Mouse (Mus musculus) neural tube, embryonic 14.5 days (tissue): ENCODE results near the gene Gpr137. TPM values are rescaled to one million over a fixed set of nuclear protein-coding genes. Genes with fewer than 3 reads are reported as not detected.

Source experiments
- ATAC-seq: fragments of 200-750 bp; cut with Nextera tagmentation; 2 replicates; pipeline ENCODE4 v1.8.0; 2017; ENCODE audit warnings: low read depth, mild to moderate bottlenecking, moderate TSS enrichment, moderate library complexity
- H3K27ac ChIP-seq: fragments of 300-500 bp; sonication (generic); 2 replicates; pipeline ENCODE4 v1.5.1; 2014; ENCODE audit warnings: low read depth, mild to moderate bottlenecking, control low read depth, low read length, moderate library complexity, mixed read lengths
- H3K27me3 ChIP-seq: fragments of 300-500 bp; sonication (generic); 2 replicates; pipeline ENCODE4 v1.6.1; 2014; ENCODE audit warnings: low read length; ENCODE audit not compliant: control insufficient read depth, insufficient read depth
- H3K36me3 ChIP-seq: fragments of 300-500 bp; sonication (generic); 2 replicates; pipeline ENCODE4 v1.6.1; 2014; ENCODE audit warnings: low read length, mixed read lengths; ENCODE audit not compliant: control insufficient read depth, insufficient read depth
- H3K4me1 ChIP-seq: fragments of 300-500 bp; sonication (generic); 2 replicates; pipeline ENCODE4 v1.6.1; 2014; ENCODE audit warnings: low read length; ENCODE audit not compliant: control insufficient read depth, insufficient read depth
- H3K4me2 ChIP-seq: fragments of 300-500 bp; sonication (generic); 2 replicates; pipeline ENCODE4 v1.6.1; 2014; ENCODE audit warnings: mild to moderate bottlenecking, low read depth, low read length, control low read depth
- H3K4me3 ChIP-seq: fragments of 300-500 bp; sonication (generic); 2 replicates; pipeline ENCODE4 v1.5.1; 2014; ENCODE audit warnings: low read depth, low read length, control low read depth, mixed read lengths
- H3K9ac ChIP-seq: fragments of 300-500 bp; sonication (generic); replicated peaks from 2 replicates; pipeline ENCODE4 v1.6.1; 2014; ENCODE audit warnings: low read depth, mild to moderate bottlenecking, control low read depth, low read length, mixed read lengths
- H3K9me3 ChIP-seq: fragments of 300-500 bp; sonication (generic); 2 replicates; pipeline ENCODE4 v1.6.1; 2016; ENCODE audit warnings: low read length; ENCODE audit not compliant: control insufficient read depth
- WGBS: fragments of 180-500 bp; shearing (Covaris S2); extraction: QIAGEN DNeasy Blood & Tissue Kit; methylation state at CpG from one replicate; pipeline ENCODE4 v1.1.7; 2014; 5-methylcytosine and 5-hydroxymethylcytosine counted together
- polyA plus RNA-seq: library from polyadenylated mRNA; unstranded; fragments of >200 nt; fragmentation: Nextera tagmentation; extraction: Ambion mirVana; gene quantifications from 2 replicates; pipeline ENCODE4 v1.2.1, GENCODE M21; 2014

The Gpr137 gene
- polyA plus RNA-seq, 1 experiment from 2014 or later, result 59.6 TPM

DNA sequence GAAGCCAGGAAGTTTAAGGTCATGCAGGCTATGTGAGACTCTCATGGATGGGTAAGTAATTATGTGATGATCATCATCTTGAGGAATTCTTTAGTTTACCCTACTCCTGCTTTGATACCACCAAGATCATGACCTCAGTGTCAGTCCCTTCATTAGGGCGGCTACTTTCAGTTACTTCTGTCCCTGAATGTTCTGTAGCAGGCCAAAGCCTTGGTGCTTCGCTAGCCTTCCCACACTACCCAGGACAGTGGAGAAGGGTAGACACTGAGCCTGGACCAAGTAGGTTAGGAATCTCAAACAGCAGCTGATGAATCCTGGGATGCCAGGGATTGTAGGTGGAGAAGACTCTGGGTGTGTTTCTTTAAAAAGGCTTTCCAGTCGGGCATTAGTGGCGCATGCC, 39.2 kb upstream of the Gpr137 start:
- no peak overlapping the region for H3K9ac ChIP-seq
- no peaks in the 10 kb centered on the region for H3K9me3 ChIP-seq
- H3K4me2 ChIP-seq, result peak overlapping the region; percentile 73
- no peak for ATAC-seq
- H3K4me1 ChIP-seq, result peaks cover 29% of the 10 kb centered on the region
- no peak overlapping the region for H3K4me3 ChIP-seq
- peaks cover 21% of the 10 kb centered on the region for H3K36me3 ChIP-seq
- H3K27ac ChIP-seq, result no peak overlapping the region
- no peaks in the 10 kb centered on the region for H3K27me3 ChIP-seq
- WGBS, result 90% methylated on average over 4 of the region's 4 CpGs

DNA sequence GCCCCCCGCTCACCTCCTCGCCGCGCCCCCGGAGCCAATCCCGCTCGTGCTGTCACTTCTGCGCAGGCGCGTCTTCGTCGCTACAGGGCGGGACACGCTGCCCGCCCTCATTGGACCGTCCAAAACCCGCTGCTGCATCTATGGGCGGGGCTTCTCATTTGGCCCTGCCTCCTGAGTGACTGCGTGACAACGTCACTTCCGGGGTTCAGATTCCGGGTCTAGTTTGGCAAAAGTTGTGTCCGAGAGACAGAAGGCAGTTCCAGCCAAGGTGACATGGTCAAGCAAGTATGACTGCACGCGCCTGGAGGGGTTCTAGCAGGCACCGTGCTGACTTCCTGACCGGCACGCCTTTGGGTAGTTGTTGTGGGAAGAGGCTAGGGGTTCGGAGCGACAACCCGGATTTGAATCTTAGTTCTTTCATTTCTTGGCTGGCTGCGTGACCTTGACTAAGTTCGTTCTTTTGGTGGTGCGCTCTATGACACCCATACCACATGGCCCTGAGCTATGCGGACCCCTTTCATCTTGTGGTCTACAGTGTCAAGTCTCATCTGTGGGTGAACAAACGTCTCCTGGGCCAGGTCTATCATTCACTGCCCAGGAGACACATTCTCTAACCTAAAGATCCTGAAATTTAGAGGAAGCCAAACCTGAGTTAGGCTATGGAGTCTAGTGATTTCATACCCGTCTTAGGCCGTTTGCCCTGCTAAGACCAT, 38.3 kb upstream of the Gpr137 start, which contains the start of gene Fkbp2:
TSS of gene Fkbp2 (minus strand) at position 121 of the 713 bp plus-strand sequence.
- peaks cover 21% of the 10 kb centered on the region for H3K36me3 ChIP-seq
- H3K27me3 ChIP-seq, result no peaks in the 10 kb centered on the region
- peak within 1 kb of the TSS; percentile 64 for H3K9ac ChIP-seq
- H3K9me3 ChIP-seq, result no peaks in the 10 kb centered on the region
- peak within 1 kb of the TSS; percentile 47 for H3K4me3 ChIP-seq
- H3K4me1 ChIP-seq, result peaks cover 31% of the 10 kb centered on the region
- peak; percentile 88 for ATAC-seq
- H3K4me2 ChIP-seq, result peak within 1 kb of the TSS; percentile 73
- H3K27ac ChIP-seq, result peak within 1 kb of the TSS; percentile 89
- WGBS, result 2% methylated on average over 38 of the region's 38 CpGs

DNA sequence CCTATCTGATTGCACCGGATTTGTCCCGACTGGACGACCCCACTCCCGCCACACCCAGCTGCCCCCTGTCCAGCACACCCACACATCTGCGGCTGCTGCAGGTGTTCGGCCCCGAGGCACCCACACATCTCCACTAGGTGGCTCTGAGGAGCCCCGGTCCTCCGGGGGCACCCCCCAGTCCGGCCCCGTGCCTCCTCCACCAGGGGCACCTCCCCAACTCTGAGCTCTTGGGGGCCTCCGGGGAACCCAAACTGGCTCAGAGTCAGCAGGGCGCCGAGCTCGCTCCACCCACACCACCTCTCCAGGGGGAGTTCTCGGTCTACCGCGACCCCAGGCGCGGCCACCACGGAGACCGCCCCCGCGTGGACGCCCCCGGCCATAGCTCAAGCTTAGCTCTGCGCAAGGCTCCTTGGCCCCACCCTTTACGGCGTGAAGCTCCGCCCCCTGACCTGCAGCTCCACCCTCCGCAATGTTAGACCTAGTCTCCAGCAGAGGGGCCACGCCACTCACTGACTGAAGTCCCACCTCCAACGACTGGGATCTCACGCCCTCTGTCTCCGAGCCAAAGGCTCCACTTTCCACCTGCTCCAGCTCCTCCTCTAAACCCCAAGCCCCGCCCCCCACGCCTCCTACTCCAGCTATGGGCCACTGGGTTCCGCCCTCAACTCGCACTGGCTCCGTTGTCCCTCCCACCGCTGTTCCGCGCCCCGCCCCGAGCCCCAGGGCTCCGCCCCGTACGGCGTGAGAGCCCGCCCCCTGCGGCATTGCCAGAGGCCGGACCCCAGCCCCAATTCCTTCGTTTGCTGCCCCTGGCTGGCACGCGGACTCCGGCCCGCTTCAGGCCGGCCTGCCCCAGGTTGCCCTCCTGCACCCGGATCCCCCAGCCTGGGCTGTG, 37.5 kb upstream of the Gpr137 start:
- Histone ChIP-seq H3K4me3 (peak overlapping the region; percentile 47), H3K27me3 (no peaks in the 10 kb centered on the region), H3K4me2 (peak overlapping the region; percentile 73), H3K9me3 (no peaks in the 10 kb centered on the region), H3K27ac (peak overlapping the region; percentile 89), H3K4me1 (peaks cover 31% of the 10 kb centered on the region), H3K36me3 (peaks cover 21% of the 10 kb centered on the region), H3K9ac (peak overlapping the region; percentile 64)
- under 1% methylated on average over 56 of the region's 59 CpGs for WGBS
- peak; percentile 80 for ATAC-seq

DNA sequence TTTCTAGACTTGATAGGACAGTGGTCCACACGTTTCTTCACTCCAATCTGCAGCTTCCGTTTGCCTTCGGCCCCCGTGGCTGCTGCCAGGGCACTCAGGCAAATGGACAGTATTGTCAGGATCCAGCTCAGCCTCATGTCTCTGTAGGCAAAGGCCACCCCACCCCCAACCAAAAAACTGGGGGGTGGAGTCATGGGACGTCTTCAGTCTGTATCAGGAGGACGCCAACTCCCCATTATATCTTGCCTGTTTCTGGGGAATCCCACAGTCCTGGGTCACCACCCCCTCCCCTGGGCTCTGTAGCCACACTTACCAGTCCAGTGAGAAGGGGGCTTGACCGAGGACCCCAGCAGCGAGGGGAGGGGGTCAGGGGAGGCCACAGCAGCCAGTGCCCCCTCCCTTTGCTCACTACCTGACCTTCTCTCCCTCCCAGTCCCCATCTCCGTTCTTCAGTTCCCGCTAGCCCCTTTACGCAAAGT, 36.8 kb upstream of the Gpr137 start:
- ATAC-seq, result no peak
- Histone ChIP-seq H3K9ac (peak overlapping the region; percentile 64), H3K4me2 (peak overlapping the region; percentile 73), H3K9me3 (no peaks in the 10 kb centered on the region), H3K27ac (peak overlapping the region; percentile 89), H3K4me1 (peaks cover 31% of the 10 kb centered on the region), H3K36me3 (peaks cover 21% of the 10 kb centered on the region), H3K27me3 (no peaks in the 10 kb centered on the region), H3K4me3 (peak overlapping the region; percentile 47)
- WGBS, result 12% methylated on average over 11 of the region's 11 CpGs

DNA sequence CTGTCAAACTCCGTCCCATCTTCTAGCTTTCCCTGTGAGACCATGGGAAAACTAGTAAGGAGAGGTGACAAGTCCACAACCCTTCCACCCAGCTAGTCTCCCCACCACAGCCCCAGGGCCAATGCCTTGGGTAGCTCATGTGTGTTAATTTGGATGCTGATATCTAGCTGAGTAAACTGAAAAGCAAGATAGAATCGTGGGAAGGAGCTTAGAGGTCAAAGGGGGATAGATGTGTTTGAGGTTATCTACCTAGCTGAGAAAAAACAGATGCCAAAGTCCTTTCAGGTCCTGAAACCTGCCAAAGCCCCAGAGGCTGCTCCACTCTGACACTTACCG, 36.3 kb upstream of the Gpr137 start:
- Histone ChIP-seq H3K27ac (no peak overlapping the region), H3K4me3 (peak overlapping the region; percentile 47), H3K9ac (peak overlapping the region; percentile 64; the same call in 1 of the 2 replicates), H3K4me2 (peak overlapping the region; percentile 73), H3K4me1 (peaks cover 33% of the 10 kb centered on the region), H3K36me3 (peaks cover 21% of the 10 kb centered on the region), H3K27me3 (no peaks in the 10 kb centered on the region), H3K9me3 (no peaks in the 10 kb centered on the region)
- 52% methylated on average over 3 of the region's 3 CpGs for WGBS
- ATAC-seq, result no peak

DNA sequence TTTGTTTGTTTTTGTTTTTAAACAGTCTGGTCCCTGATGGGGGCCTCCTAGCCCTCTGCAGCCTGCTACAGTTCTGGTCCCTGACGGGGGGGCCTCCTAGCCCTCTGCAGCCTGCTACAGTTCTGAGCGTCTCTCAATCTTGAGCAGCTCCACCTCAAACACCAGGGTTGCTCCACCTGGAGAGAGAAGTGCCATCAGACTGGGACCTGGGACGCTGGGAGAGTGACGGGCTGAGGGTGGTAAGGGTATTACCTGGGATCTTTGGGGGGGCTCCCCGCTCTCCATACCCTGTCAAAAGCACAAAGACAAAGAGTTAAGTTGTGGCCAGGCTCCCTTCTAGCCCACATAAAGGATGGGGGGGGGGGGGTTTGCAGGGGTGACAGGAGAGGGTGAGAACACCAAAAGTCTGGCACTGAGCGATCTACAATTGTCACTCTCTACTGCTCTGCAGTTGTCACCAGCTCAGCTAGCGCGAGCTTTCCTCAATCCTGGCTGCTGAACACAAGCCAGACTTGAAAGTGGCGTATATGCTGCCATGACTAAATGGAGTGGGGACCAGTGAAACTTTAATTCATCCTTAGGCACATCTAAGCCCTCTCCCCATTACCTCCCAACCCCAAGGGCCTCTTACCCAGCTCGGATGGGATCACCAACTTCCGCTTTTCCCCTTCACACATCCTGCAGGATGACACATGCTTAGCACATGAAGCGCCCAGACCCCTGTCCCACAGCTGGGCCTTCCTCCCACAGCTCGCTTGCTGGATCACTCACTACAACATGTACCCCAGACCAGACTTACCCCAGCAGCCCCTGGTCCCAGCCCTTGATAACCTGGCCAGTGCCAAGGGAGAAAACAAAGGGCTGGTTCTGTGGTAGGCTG, 35.7 kb upstream of the Gpr137 start:
- H3K36me3 ChIP-seq, result peaks cover 21% of the 10 kb centered on the region
- H3K4me2 ChIP-seq, result peak overlapping the region; percentile 73
- peaks cover 33% of the 10 kb centered on the region for H3K4me1 ChIP-seq

DNA sequence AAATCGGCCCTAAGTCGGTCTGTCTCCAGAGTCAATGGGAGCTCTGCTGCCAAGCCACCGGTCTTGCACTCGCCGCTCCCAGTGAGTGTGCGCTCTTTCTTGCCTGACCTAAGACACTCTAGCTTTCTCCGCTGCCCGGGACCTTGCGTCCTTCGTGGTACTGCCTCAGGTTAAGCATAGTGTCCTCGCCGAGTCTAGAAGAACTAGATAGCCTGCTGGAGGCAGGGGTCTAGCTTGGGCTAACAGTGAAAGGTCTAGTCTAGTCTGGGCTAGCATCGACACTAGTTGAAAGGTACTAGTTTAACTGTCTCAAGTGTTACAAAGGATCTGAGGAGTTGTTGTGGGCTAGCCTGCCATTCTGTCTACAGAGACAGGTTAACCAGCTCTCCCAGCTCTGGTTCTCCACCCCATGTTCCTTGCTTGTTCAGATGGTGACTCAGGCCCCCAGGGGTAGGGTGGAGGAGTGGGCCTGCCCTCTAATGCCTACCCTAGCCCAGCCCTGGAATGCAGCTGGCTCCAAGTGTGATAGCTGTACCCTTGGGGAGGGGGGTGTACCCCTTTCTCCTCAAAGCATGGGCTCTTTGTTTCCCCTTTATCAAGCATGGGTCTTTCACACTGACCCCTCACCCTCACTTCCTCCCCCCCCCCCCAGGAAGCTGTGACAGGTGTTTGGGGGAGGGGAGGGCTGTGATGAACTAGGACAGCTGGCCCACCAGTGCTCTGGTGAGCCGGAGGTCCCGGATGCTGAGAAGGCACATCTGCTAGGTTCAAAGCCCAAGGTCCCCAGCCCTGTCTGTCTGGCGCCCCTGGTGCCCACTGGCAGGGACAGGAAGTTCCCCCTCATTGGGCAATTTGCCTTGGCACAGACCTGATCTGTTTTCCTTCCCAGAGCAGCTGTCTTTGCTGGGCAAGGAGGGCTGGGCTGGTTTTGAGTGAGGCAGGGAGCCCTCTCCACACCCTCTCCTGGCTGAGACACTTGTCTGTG, 33.5 kb upstream of the Gpr137 start, which contains the start of gene Plcb3:
TSS of gene Plcb3 (minus strand) at position 934 of the 985 bp plus-strand sequence.
- H3K9ac ChIP-seq, result peak within 1 kb of the TSS; percentile 81
- peaks cover 14% of the 10 kb centered on the region for H3K36me3 ChIP-seq
- H3K4me1 ChIP-seq, result peaks cover 30% of the 10 kb centered on the region
- WGBS, result under 1% methylated on average over 16 of the region's 16 CpGs
- peak within 1 kb of the TSS; percentile 78 for H3K4me3 ChIP-seq
- H3K27ac ChIP-seq, result peak within 1 kb of the TSS; percentile 92
- H3K9me3 ChIP-seq, result no peaks in the 10 kb centered on the region
- no peaks in the 10 kb centered on the region for H3K27me3 ChIP-seq
- peak within 1 kb of the TSS; percentile 90 for H3K4me2 ChIP-seq
- ATAC-seq, result no peak

More for the DNA sequence above, 35.7 kb upstream of the Gpr137 start:
- Histone ChIP-seq H3K4me3 (peak overlapping the region; percentile 47; the same call in 1 of the 2 replicates), H3K27ac (no peak overlapping the region), H3K9me3 (no peaks in the 10 kb centered on the region), H3K27me3 (no peaks in the 10 kb centered on the region), H3K9ac (peak overlapping the region; percentile 64; the same call in 1 of the 2 replicates)
- ATAC-seq, result no peak
- WGBS, result 89% methylated on average over 13 of the region's 13 CpGs
